Mouse (Mus musculus): ENCODE data around the gene Ppargc1a. TPM values are rescaled to one million over a fixed set of nuclear protein-coding genes. Genes with fewer than 3 reads are reported as not detected.

Gene Ppargc1a
- polyA plus RNA-seq, 1 experiment from 2014 or later: 66.9 TPM

DNA sequence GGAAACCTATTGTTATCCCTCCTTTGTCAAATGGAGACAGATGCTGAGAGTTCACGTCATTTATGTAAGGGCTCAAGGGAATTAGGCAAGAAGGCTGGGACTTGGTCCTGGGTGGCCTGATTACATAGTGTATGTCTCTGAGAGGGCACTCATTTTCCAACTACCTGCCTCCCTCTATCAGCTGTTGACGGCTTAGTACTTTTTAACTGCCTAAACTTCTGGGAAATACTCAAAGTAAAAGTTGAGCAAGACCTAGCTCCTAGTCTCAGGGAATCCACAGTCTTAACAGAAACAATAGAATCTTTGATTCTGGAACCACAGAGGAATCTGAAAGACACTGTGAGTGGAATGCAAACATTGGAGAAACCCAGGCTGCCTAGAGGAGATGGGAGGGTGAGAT, 6.2 kb upstream of the Ppargc1a start:
- Histone ChIP-seq H3K9ac (ENCODE audit: low read length) (no peak overlapping the region), H3K4me1 (ENCODE audit: control insufficient read depth in 2 of 2, insufficient read depth in 2 of 2, low read length in 2 of 2) (peaks cover 0 to 7% of the 10 kb centered on the region in 2 experiments; a peak in 2 of 4 replicates), H3K9me3 (ENCODE audit: control insufficient read depth, low read length) (no peaks in the 10 kb centered on the region), H3K4me2 (ENCODE audit: low read length) (no peak overlapping the region), H3K4me3 (ENCODE audit: control insufficient read depth in 1 of 2, insufficient read depth in 1 of 2, low read depth in 1 of 2, low read length in 2 of 2) (no peak overlapping the region), H3K27ac (replicated peaks in 1 of 2; ENCODE audit: control insufficient read depth in 1 of 2, insufficient read depth in 1 of 2, low read depth in 2 of 2, low read length in 2 of 2) (no peak overlapping the region), H3K36me3 (ENCODE audit: control insufficient read depth, insufficient read depth, low read length) (no peaks in the 10 kb centered on the region), H3K27me3 (ENCODE audit: control insufficient read depth, insufficient read depth, low read length) (no peaks in the 10 kb centered on the region)
- WGBS: 48% methylated on average over 2 of the region's 2 CpGs
- ATAC-seq (ENCODE audit: insufficient number of reproducible peaks, insufficient read depth, low FRiP score, low read depth): no peak

DNA sequence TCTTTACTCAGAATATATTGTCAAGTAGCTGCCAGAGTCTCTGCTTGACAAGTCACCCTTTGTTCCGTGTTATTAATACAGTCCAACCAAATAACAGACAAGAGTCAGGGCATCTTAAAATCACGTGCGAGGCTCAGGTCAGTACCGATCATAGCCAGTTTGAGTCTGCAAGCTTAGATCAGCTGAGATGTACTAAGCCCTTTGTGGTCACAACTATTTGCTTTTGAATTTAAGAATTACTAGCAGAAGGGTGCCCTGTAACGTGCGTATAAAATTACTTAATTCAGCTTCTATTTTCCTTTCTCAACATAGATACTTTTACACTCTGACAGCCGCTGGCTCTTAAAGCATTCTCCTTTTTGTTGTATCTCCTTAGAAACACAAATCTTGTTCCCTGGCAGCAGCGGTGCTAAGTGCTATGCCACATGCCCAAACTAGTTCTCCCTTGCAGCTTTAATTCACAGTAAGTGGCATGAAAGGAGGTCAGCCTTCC, 718 bp upstream of the Ppargc1a start:
- H3K9ac ChIP-seq (ENCODE audit: low read length): peak overlapping the region; percentile 50
- ATAC-seq (ENCODE audit: insufficient number of reproducible peaks, insufficient read depth, low FRiP score, low read depth): peak; percentile 35; the same call in 1 of the 2 replicates
- H3K27ac ChIP-seq (replicated peaks in 1 of 2; ENCODE audit: control insufficient read depth in 1 of 2, insufficient read depth in 1 of 2, low read depth in 2 of 2, low read length in 2 of 2): peak overlapping the region; percentile 67 to 86
- H3K4me3 ChIP-seq (ENCODE audit: control insufficient read depth in 1 of 2, insufficient read depth in 1 of 2, low read depth in 1 of 2, low read length in 2 of 2): no peak overlapping the region
- WGBS: 42% methylated on average over 8 of the region's 8 CpGs
- H3K4me2 ChIP-seq (ENCODE audit: low read length): peak overlapping the region; percentile 55
- no peaks in the 10 kb centered on the region for H3K36me3 ChIP-seq (ENCODE audit: control insufficient read depth, insufficient read depth, low read length)
- no peaks in the 10 kb centered on the region for H3K27me3 ChIP-seq (ENCODE audit: control insufficient read depth, insufficient read depth, low read length)
- H3K4me1 ChIP-seq (ENCODE audit: control insufficient read depth in 2 of 2, insufficient read depth in 2 of 2, low read length in 2 of 2): peaks cover 3 to 27% of the 10 kb centered on the region in 2 experiments; a peak in 3 of 4 replicates
- no peaks in the 10 kb centered on the region for H3K9me3 ChIP-seq (ENCODE audit: control insufficient read depth, low read length)

DNA sequence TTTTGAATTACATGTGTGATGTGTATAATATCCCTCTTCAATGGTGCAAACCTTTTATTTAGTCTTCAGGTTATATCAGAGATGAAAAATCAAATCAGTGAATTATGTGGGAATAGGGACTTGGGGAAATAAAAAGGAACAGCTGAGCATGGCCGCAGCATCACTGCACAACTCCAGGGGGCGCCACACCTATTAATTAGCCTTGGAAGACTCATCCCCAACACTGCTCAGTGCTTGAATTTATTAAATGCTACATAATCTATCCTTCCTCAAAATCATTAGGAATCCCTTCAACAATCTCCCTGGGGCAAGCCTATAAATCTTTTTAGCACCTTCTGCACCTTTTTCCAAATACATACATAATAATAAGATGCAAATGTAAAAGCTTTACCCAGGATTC, 1.9 kb downstream of the Ppargc1a start:
- ATAC-seq (ENCODE audit: insufficient number of reproducible peaks, insufficient read depth, low FRiP score, low read depth): no peak
- H3K4me3 ChIP-seq (ENCODE audit: control insufficient read depth in 1 of 2, insufficient read depth in 1 of 2, low read depth in 1 of 2, low read length in 2 of 2): no peak overlapping the region
- WGBS: 58% methylated on average over 2 of the region's 2 CpGs
- H3K4me2 ChIP-seq (ENCODE audit: low read length): no peak overlapping the region
- H3K27me3 ChIP-seq (ENCODE audit: control insufficient read depth, insufficient read depth, low read length): no peaks in the 10 kb centered on the region
- no peak overlapping the region for H3K9ac ChIP-seq (ENCODE audit: low read length)
- no peaks in the 10 kb centered on the region for H3K36me3 ChIP-seq (ENCODE audit: control insufficient read depth, insufficient read depth, low read length)
- H3K9me3 ChIP-seq (ENCODE audit: control insufficient read depth, low read length): no peaks in the 10 kb centered on the region
- no peak overlapping the region for H3K27ac ChIP-seq (replicated peaks in 1 of 2; ENCODE audit: control insufficient read depth in 1 of 2, insufficient read depth in 1 of 2, low read depth in 2 of 2, low read length in 2 of 2)
- peaks cover 3 to 25% of the 10 kb centered on the region in 2 experiments; a peak in 3 of 4 replicates for H3K4me1 ChIP-seq (ENCODE audit: control insufficient read depth in 2 of 2, insufficient read depth in 2 of 2, low read length in 2 of 2)

DNA sequence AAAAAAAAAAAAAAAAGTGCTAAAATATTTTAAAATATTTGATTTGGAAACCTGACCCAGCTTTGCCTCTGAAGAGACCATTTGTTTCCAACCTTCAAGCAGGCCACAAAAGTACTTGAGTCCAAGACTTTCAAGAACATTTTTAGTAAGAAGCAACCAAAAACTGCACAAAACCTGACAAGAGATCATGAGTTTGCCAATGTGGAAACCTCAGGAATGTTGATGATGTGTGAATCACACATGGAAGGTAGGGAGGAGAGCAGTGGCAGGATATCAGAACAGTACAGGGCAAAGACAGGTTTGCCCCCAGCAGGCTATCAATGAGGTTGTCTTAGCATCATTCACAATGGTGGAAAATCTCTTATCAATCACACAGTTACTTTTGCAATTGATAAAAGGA, 2.5 kb downstream of the Ppargc1a start:
- no peak overlapping the region for H3K4me3 ChIP-seq (ENCODE audit: control insufficient read depth in 1 of 2, insufficient read depth in 1 of 2, low read depth in 1 of 2, low read length in 2 of 2)
- H3K36me3 ChIP-seq (ENCODE audit: control insufficient read depth, insufficient read depth, low read length): no peaks in the 10 kb centered on the region
- peaks cover 3 to 25% of the 10 kb centered on the region in 2 experiments; a peak in 3 of 4 replicates for H3K4me1 ChIP-seq (ENCODE audit: control insufficient read depth in 2 of 2, insufficient read depth in 2 of 2, low read length in 2 of 2)
- H3K27me3 ChIP-seq (ENCODE audit: control insufficient read depth, insufficient read depth, low read length): no peaks in the 10 kb centered on the region
- H3K4me2 ChIP-seq (ENCODE audit: low read length): no peak overlapping the region
- H3K27ac ChIP-seq (replicated peaks in 1 of 2; ENCODE audit: control insufficient read depth in 1 of 2, insufficient read depth in 1 of 2, low read depth in 2 of 2, low read length in 2 of 2): no peak overlapping the region
- no peaks in the 10 kb centered on the region for H3K9me3 ChIP-seq (ENCODE audit: control insufficient read depth, low read length)
- H3K9ac ChIP-seq (ENCODE audit: low read length): no peak overlapping the region
- no peak for ATAC-seq (ENCODE audit: insufficient number of reproducible peaks, insufficient read depth, low FRiP score, low read depth)

DNA sequence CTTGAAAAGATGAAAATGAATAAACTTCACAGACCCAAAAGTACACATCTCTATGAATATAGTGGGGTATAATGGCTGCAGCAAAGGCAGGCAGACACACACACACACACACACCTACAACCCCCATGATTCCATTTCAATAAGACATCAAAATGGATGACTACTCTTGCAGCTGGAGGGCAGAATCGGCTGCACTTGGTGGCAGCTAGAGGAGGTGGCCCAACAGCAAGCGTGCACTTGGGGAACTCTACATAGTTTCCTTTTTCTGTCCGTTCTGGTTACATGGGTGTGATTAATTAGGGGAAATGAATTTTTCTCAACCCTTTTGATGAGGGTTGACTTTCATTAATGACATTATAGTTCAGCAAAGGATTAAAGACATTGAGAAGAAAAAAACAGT, 4.0 kb downstream of the Ppargc1a start:
- no peak for ATAC-seq (ENCODE audit: insufficient number of reproducible peaks, insufficient read depth, low FRiP score, low read depth)
- Histone ChIP-seq H3K36me3 (ENCODE audit: control insufficient read depth, insufficient read depth, low read length) (no peaks in the 10 kb centered on the region), H3K9ac (ENCODE audit: low read length) (no peak overlapping the region), H3K27me3 (ENCODE audit: control insufficient read depth, insufficient read depth, low read length) (no peaks in the 10 kb centered on the region), H3K4me1 (ENCODE audit: control insufficient read depth in 2 of 2, insufficient read depth in 2 of 2, low read length in 2 of 2) (peaks cover 3 to 22% of the 10 kb centered on the region in 2 experiments; a peak in 3 of 4 replicates), H3K4me2 (ENCODE audit: low read length) (no peak overlapping the region), H3K4me3 (ENCODE audit: control insufficient read depth in 1 of 2, insufficient read depth in 1 of 2, low read depth in 1 of 2, low read length in 2 of 2) (no peak overlapping the region), H3K27ac (replicated peaks in 1 of 2; ENCODE audit: control insufficient read depth in 1 of 2, insufficient read depth in 1 of 2, low read depth in 2 of 2, low read length in 2 of 2) (no peak overlapping the region; a peak in 1 of 4 replicates), H3K9me3 (ENCODE audit: control insufficient read depth, low read length) (no peaks in the 10 kb centered on the region)
- 86% methylated on average over 3 of the region's 3 CpGs for WGBS

DNA sequence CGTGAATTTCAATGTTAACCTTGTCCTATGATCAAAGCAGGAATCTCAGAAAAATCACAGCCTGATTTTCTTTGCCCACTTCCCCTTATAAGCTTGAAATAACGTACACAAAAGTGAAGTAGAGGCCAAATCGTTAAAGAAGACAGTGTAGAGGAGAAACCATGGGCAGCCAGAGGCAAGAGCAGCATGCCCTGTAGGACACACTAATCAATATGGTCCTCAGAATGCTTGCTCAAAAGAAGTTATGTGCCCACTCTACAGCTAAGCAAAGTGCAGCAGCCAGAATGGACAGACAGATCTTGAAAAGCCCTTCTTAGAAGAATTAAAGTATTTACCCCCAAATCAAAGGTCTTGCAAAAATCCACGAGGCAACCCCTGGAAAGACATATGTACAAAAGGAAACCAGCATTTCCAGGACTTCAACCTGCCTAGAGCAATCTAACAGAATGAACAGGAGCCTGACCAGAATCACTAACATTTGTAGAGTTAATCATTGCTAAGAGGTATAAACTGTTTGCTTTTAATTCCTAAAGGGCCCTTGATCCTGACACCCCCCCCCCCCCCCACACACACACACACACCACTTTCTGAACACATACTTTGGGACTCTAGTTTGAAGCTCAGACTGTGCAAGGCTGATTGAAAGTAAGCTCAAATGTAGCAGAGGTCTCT, 9.8 kb downstream of the Ppargc1a start:
- WGBS: 73% methylated on average over 4 of the region's 4 CpGs
- no peak overlapping the region for H3K9ac ChIP-seq (ENCODE audit: low read length)
- no peaks in the 10 kb centered on the region for H3K9me3 ChIP-seq (ENCODE audit: control insufficient read depth, low read length)
- no peak overlapping the region for H3K4me2 ChIP-seq (ENCODE audit: low read length)
- ATAC-seq (ENCODE audit: insufficient number of reproducible peaks, insufficient read depth, low FRiP score, low read depth): no peak
- H3K4me1 ChIP-seq (ENCODE audit: control insufficient read depth in 2 of 2, insufficient read depth in 2 of 2, low read length in 2 of 2): peaks cover 3 to 14% of the 10 kb centered on the region in 2 experiments; a peak in 3 of 4 replicates
- no peaks in the 10 kb centered on the region for H3K36me3 ChIP-seq (ENCODE audit: control insufficient read depth, insufficient read depth, low read length)
- H3K27ac ChIP-seq (replicated peaks in 1 of 2; ENCODE audit: control insufficient read depth in 1 of 2, insufficient read depth in 1 of 2, low read depth in 2 of 2, low read length in 2 of 2): no peak overlapping the region
- H3K27me3 ChIP-seq (ENCODE audit: control insufficient read depth, insufficient read depth, low read length): no peaks in the 10 kb centered on the region
- H3K4me3 ChIP-seq (ENCODE audit: control insufficient read depth in 1 of 2, insufficient read depth in 1 of 2, low read depth in 1 of 2, low read length in 2 of 2): no peak overlapping the region

DNA sequence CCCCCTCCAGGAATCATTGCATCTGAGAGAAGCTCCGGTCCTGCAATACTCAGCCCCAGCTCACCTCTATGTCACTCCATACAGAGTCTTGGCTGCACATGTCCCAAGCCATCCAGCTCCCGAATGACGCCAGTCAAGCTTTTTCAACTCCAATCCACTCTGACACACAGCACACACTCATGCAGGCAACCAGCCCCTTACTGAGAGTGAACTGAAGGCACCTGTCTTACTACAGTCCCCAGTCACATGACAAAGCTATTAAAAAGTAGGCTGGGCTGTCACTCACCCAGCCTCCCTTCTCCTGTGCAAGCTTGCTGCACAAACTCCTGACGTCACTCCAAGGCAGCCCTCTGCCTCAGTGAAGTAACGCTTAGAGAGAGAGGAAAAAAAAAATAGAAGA, 13.9 kb downstream of the Ppargc1a start:
- peak overlapping the region; percentile 58 to 75 for H3K4me3 ChIP-seq (ENCODE audit: control insufficient read depth in 1 of 2, insufficient read depth in 1 of 2, low read depth in 1 of 2, low read length in 2 of 2)
- peak overlapping the region; percentile 85 for H3K9ac ChIP-seq (ENCODE audit: low read length)
- under 1% methylated on average over 5 of the region's 5 CpGs for WGBS
- peak overlapping the region; percentile 97 to 98 for H3K27ac ChIP-seq (replicated peaks in 1 of 2; ENCODE audit: control insufficient read depth in 1 of 2, insufficient read depth in 1 of 2, low read depth in 2 of 2, low read length in 2 of 2)
- H3K9me3 ChIP-seq (ENCODE audit: control insufficient read depth, low read length): no peaks in the 10 kb centered on the region
- H3K4me1 ChIP-seq (ENCODE audit: control insufficient read depth in 2 of 2, insufficient read depth in 2 of 2, low read length in 2 of 2): peaks cover 3 to 20% of the 10 kb centered on the region in 2 experiments
- H3K36me3 ChIP-seq (ENCODE audit: control insufficient read depth, insufficient read depth, low read length): 0 out of 2 replicates have a peak, but pooled peaks cover 5% of the 10 kb centered on the region
- peak; percentile 92 for ATAC-seq (ENCODE audit: insufficient number of reproducible peaks, insufficient read depth, low FRiP score, low read depth)
- no peaks in the 10 kb centered on the region for H3K27me3 ChIP-seq (ENCODE audit: control insufficient read depth, insufficient read depth, low read length)
- peak overlapping the region; percentile 76 for H3K4me2 ChIP-seq (ENCODE audit: low read length)
